Mouse (Mus musculus): Measurements from ENCODE around the gene Rdh16. TPM values are rescaled to one million over a fixed set of nuclear protein-coding genes. Genes with fewer than 3 reads are reported as not detected.
A peak's percentile ranks its signal among the peaks of the same experiment; 100 is the strongest.

Gene Rdh16
- total RNA-seq, 2 experiments from 2014 or later: not detected

GRCm38 (mm10) chr10:127893163-127894022 is 92.4 kb downstream of the Rdh16 start:
- ATAC-seq (replicated peaks; ENCODE audit: poor library complexity, severe bottlenecking): peak; percentile 79

Other genes starting within 250 kb of the Rdh16 start
- 13.9 and 15.0 TPM in 2 replicates for gene Lrp1, start 180.0 kb upstream of the Rdh16 start, total RNA-seq (2014; fragmentation: Nextera tagmentation)
- 5.7 and 18.1 TPM in 2 replicates for gene Lrp1, start 180.0 kb upstream of the Rdh16 start, total RNA-seq (2017)
- gene Stat6, start 158.2 kb upstream of the Rdh16 start, total RNA-seq (2014; fragmentation: Nextera tagmentation): 71.6 and 82.1 TPM in 2 replicates
- 46.0 and 67.5 TPM in 2 replicates for gene Stat6, start 158.2 kb upstream of the Rdh16 start, total RNA-seq (2017)
- 14.7 and 18.9 TPM in 2 replicates for gene Nemp1, start 134.3 kb upstream of the Rdh16 start, total RNA-seq (2014; fragmentation: Nextera tagmentation)
- gene Nemp1, start 134.3 kb upstream of the Rdh16 start, total RNA-seq (2017): 21.7 TPM in 2 replicates
- gene Nab2, start 132.6 kb upstream of the Rdh16 start, total RNA-seq (2014; fragmentation: Nextera tagmentation): 7.3 and 11.4 TPM in 2 replicates
- 2.6 and 4.7 TPM in 2 replicates for gene Nab2, start 132.6 kb upstream of the Rdh16 start, total RNA-seq (2017)
- not detected in 2 replicates for gene Myo1a, start 96.0 kb upstream of the Rdh16 start, total RNA-seq (2014; fragmentation: Nextera tagmentation)
- not detected in 2 replicates for gene Myo1a, start 96.0 kb upstream of the Rdh16 start, total RNA-seq (2017)
- not detected in 2 replicates for gene Tac2, start 76.7 kb upstream of the Rdh16 start, total RNA-seq (2014; fragmentation: Nextera tagmentation)
- not detected in 2 replicates for gene Tac2, start 76.7 kb upstream of the Rdh16 start, total RNA-seq (2017)
- gene Zbtb39, start 61.6 kb upstream of the Rdh16 start, total RNA-seq (2014; fragmentation: Nextera tagmentation): 6.7 and 7.2 TPM in 2 replicates
- 2.6 and 3.6 TPM in 2 replicates for gene Zbtb39, start 61.6 kb upstream of the Rdh16 start, total RNA-seq (2017)
- gene Gpr182, start 49.4 kb upstream of the Rdh16 start, total RNA-seq (2014; fragmentation: Nextera tagmentation): not detected in 2 replicates
- not detected in 2 replicates for gene Gpr182, start 49.4 kb upstream of the Rdh16 start, total RNA-seq (2017)
- not detected in 2 replicates for gene Rdh1, start 41.4 kb upstream of the Rdh16 start, total RNA-seq (2014; fragmentation: Nextera tagmentation)
- gene Rdh1, start 41.4 kb upstream of the Rdh16 start, total RNA-seq (2017): not detected in 2 replicates
- gene Rdh16f1, start 41.4 kb upstream of the Rdh16 start, total RNA-seq (2014; fragmentation: Nextera tagmentation): not detected in 2 replicates
- not detected in 2 replicates for gene Rdh16f1, start 41.4 kb upstream of the Rdh16 start, total RNA-seq (2017)
- not detected in 2 replicates for gene Rdh9, start 24.8 kb upstream of the Rdh16 start, total RNA-seq (2014; fragmentation: Nextera tagmentation)
- gene Rdh9, start 24.8 kb upstream of the Rdh16 start, total RNA-seq (2017): not detected in 2 replicates
- not detected in 2 replicates for gene Rdh19, start 48.8 kb downstream of the Rdh16 start, total RNA-seq (2014; fragmentation: Nextera tagmentation)
- gene Rdh19, start 48.8 kb downstream of the Rdh16 start, total RNA-seq (2017): not detected in 2 replicates
- not detected in 2 replicates for gene Rdh16f2, start 65.3 kb downstream of the Rdh16 start, total RNA-seq (2014; fragmentation: Nextera tagmentation)
- not detected in 2 replicates for gene Rdh16f2, start 65.3 kb downstream of the Rdh16 start, total RNA-seq (2017)
- not detected in 2 replicates for gene Rdh7, start 87.7 kb downstream of the Rdh16 start, total RNA-seq (2014; fragmentation: Nextera tagmentation)
- gene Rdh7, start 87.7 kb downstream of the Rdh16 start, total RNA-seq (2017): not detected in 2 replicates
- gene Sdr9c7, start 97.4 kb downstream of the Rdh16 start, total RNA-seq (2014; fragmentation: Nextera tagmentation): not detected in 2 replicates
- not detected in 2 replicates for gene Sdr9c7, start 97.4 kb downstream of the Rdh16 start, total RNA-seq (2017)
- not detected in 2 replicates for gene Hsd17b6, start 206.5 kb downstream of the Rdh16 start, total RNA-seq (2014; fragmentation: Nextera tagmentation)
- not detected in 2 replicates for gene Hsd17b6, start 206.5 kb downstream of the Rdh16 start, total RNA-seq (2017)
- 114 and 132 TPM in 2 replicates for gene Prim1, start 214.0 kb downstream of the Rdh16 start, total RNA-seq (2014; fragmentation: Nextera tagmentation)
- 121 and 124 TPM in 2 replicates for gene Prim1, start 214.0 kb downstream of the Rdh16 start, total RNA-seq (2017)
- 1,470 and 1,497 TPM in 2 replicates for gene Naca, start 234.4 kb downstream of the Rdh16 start, total RNA-seq (2014; fragmentation: Nextera tagmentation)
- gene Naca, start 234.4 kb downstream of the Rdh16 start, total RNA-seq (2017): 2,024 and 2,260 TPM in 2 replicates

Measured in granulocyte monocyte progenitor cell, adult 5-6 weeks (primary cell).